Mouse (Mus musculus) hindbrain, embryonic 16.5 days (tissue): ENCODE results near the gene Ddx55. TPM values are rescaled to one million over a fixed set of nuclear protein-coding genes. Genes with fewer than 3 reads are reported as not detected.

Source experiments
- ATAC-seq: fragments of 200-750 bp; cut with Nextera tagmentation; 2 replicates; pipeline ENCODE4 v1.8.0; 2017; ENCODE audit warnings: moderate TSS enrichment, moderate library complexity
- H3K27ac ChIP-seq: fragments of 300-500 bp; sonication (generic); 2 replicates; pipeline ENCODE4 v1.5.1; 2014; ENCODE audit warnings: low read depth, mild to moderate bottlenecking, control low read depth, low read length, moderate library complexity
- H3K27me3 ChIP-seq: fragments of 300-500 bp; sonication (generic); replicated peaks from 2 replicates; pipeline ENCODE4 v1.6.1; 2014; ENCODE audit warnings: low read length; ENCODE audit not compliant: control insufficient read depth, insufficient read depth
- H3K36me3 ChIP-seq: fragments of 300-500 bp; sonication (generic); 2 replicates; pipeline ENCODE4 v1.6.1; 2014; ENCODE audit warnings: mild to moderate bottlenecking, low read length, moderate library complexity, mixed read lengths; ENCODE audit not compliant: control insufficient read depth, insufficient read depth
- H3K4me1 ChIP-seq: fragments of 300-500 bp; sonication (generic); 2 replicates; pipeline ENCODE4 v1.6.1; 2014; ENCODE audit warnings: low read depth, low read length; ENCODE audit not compliant: control insufficient read depth, insufficient read depth
- H3K4me2 ChIP-seq: fragments of 300-500 bp; sonication (generic); 2 replicates; pipeline ENCODE4 v1.6.1; 2014; ENCODE audit warnings: mild to moderate bottlenecking, low read length, control low read depth, moderate library complexity
- H3K4me3 ChIP-seq: fragments of 300-500 bp; sonication (generic); 2 replicates; pipeline ENCODE4 v1.5.1; 2014; ENCODE audit warnings: mild to moderate bottlenecking, low read length, control low read depth, moderate library complexity
- H3K9ac ChIP-seq: fragments of 300-500 bp; sonication (generic); 2 replicates; pipeline ENCODE4 v1.6.1; 2014; ENCODE audit warnings: low read depth, mild to moderate bottlenecking, control low read depth, low read length, moderate library complexity
- H3K9me3 ChIP-seq: fragments of 300-500 bp; sonication (generic); 2 replicates; pipeline ENCODE4 v1.6.1; 2014; ENCODE audit warnings: mild to moderate bottlenecking, low read length, moderate library complexity; ENCODE audit not compliant: control insufficient read depth
- WGBS: fragments of 180-500 bp; shearing (Covaris S2); extraction: QIAGEN DNeasy Blood & Tissue Kit; methylation state at CpG from one replicate; pipeline ENCODE4 v1.1.7; 2014; 5-methylcytosine and 5-hydroxymethylcytosine counted together
- polyA plus RNA-seq: library from polyadenylated mRNA; unstranded; fragments of >200 nt; fragmentation: Nextera tagmentation; extraction: Ambion mirVana; gene quantifications from 2 replicates; pipeline ENCODE4 v1.2.1, GENCODE M21; 2015

The Ddx55 gene
- 25.1 TPM in 2 replicates for polyA plus RNA-seq

DNA sequence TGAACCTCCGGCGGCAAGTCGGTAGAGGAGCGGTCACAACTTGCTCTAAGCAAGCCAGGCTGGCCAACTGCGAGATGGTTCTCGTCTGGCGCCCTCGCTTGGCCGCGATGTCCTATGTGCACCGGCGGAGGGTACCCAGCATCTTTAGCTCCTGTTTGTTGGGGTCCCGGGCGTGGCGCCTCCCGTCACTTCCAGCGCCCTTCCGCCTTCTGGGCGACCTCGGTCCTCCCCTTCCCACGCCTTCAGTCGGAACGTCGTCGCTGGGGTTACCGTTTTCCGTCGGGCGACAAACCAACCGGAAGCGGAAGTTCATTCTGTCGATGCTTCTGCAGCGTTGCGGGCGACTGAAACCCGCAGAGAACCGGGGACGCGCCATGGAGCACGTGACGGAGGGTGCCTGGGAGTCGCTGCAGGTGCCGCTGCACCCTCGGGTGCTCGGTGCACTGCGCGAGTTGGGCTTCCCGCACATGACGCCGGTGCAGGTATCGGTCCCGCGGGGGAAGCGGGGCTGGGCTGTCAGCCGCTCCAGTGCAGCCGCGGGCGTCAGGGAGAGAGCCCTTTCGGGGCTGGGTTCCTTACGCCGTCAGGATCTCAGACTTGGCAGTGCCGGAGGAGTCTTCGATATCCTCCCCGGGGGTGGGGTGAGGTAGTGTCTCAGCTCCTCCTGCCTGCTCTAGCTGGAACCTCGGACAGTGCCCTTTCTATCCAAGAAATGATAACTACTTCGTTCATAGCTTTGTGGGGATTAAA is at the start of gene Ddx55:
TSS of gene Ddx55 (plus strand) at position 307 of the 750 bp plus-strand sequence.
- H3K4me3 ChIP-seq, result peak within 1 kb of the TSS; percentile 97
- H3K36me3 ChIP-seq, result peaks cover 15% of the 10 kb centered on the region
- ATAC-seq, result peak; percentile 92
- peaks cover 13% of the 10 kb centered on the region for H3K4me1 ChIP-seq
- H3K27me3 ChIP-seq, result no peaks in the 10 kb centered on the region
- H3K27ac ChIP-seq, result peak within 1 kb of the TSS; percentile 89
- peak within 1 kb of the TSS; percentile 80 for H3K4me2 ChIP-seq
- peak within 1 kb of the TSS; percentile 93 for H3K9ac ChIP-seq
- WGBS, result under 1% methylated on average over 64 of the region's 66 CpGs
- no peaks in the 10 kb centered on the region for H3K9me3 ChIP-seq

DNA sequence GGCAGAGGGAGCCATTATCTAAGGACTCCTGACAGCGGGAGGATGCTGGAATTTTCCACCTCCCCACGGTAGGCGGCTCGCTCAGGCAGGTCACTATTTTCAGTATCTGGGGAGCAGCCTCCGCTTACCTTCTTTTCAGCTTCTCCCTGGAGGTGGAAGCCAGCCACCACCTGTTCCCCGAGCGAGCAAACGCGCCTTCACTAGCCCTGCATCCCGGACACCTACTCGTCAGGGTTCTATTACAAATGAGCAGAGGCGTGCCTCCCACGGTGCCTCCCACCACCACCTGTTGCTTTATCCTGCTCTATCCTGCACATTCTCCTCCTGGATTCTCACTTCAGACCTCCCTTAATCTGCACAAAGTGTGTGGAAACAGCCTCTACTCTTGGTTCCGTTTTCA is 48.9 kb upstream of the Ddx55 start:
- no peak overlapping the region for H3K9ac ChIP-seq
- 74% methylated on average over 14 of the region's 14 CpGs for WGBS
- no peak for ATAC-seq

DNA sequence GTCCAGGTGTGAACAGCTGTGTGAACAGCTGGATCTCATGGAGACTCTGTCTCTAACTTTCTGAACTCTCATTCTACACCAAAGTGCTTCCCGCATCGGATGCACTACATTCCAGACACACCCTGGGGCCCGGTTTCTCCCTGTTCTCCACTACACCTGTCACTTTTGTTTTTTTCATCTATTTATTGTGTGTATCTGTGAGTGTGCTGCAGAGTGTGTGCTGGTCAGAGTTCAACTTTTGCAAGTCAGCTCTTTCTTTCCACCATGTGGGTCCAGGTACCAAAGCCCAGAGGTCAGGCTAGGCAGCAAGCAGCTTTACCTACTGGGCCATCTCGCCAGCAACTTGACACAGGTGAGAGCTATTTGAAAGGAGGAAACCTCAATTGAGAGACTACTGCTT is 47.4 kb upstream of the Ddx55 start:
- Histone ChIP-seq H3K36me3 (peaks cover 3% of the 10 kb centered on the region; the same call in 1 of the 2 replicates), H3K9ac (no peak overlapping the region), H3K9me3 (no peaks in the 10 kb centered on the region), H3K27ac (no peak overlapping the region), H3K27me3 (no peaks in the 10 kb centered on the region), H3K4me3 (no peak overlapping the region), H3K4me1 (no peaks in the 10 kb centered on the region), H3K4me2 (no peak overlapping the region)
- WGBS, result 92% methylated on average over 4 of the region's 4 CpGs
- no peak for ATAC-seq

More for the DNA sequence above, 48.9 kb upstream of the Ddx55 start:
- Histone ChIP-seq H3K9me3 (no peaks in the 10 kb centered on the region), H3K4me2 (no peak overlapping the region), H3K27me3 (no peaks in the 10 kb centered on the region), H3K4me3 (no peak overlapping the region), H3K27ac (no peak overlapping the region), H3K36me3 (peaks cover 3% of the 10 kb centered on the region), H3K4me1 (no peaks in the 10 kb centered on the region)

DNA sequence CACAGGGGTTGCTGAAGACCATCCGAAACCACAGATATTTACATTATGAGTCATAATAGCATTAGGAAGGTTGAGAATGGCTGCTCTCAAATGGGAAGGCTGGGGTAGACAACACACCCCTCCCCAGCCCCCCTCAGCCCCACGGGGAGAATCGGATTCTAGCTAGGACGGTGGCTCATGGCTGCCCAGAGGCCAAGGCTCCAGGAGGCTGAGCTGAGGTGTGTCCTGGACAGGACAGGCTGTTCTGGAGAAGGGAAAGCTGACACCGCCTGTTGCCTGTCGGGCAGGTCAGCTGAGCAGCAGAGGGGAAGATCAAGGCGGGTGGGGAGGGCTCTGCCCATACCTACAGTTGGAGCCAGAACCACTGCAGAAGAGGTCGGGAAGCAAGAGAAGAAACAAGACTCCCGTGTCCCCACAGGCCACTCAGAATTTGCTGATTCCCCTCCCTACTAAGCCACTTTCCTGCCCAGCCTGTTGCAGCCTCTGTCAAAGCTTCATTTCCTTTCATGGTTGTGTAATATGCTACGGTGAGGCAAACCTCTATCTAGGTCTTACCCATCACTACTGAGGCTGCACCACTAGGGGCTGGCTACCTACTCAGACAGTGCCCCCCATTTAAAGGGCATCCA is 45.8 kb upstream of the Ddx55 start:
- no peak overlapping the region for H3K4me2 ChIP-seq
- ATAC-seq, result no peak
- H3K4me3 ChIP-seq, result no peak overlapping the region
- H3K27ac ChIP-seq, result no peak overlapping the region
- no peaks in the 10 kb centered on the region for H3K4me1 ChIP-seq
- no peaks in the 10 kb centered on the region for H3K27me3 ChIP-seq
- 88% methylated on average over 10 of the region's 10 CpGs for WGBS
- peaks cover 3% of the 10 kb centered on the region; the same call in 1 of the 2 replicates for H3K36me3 ChIP-seq
- no peak overlapping the region for H3K9ac ChIP-seq
- no peaks in the 10 kb centered on the region for H3K9me3 ChIP-seq

DNA sequence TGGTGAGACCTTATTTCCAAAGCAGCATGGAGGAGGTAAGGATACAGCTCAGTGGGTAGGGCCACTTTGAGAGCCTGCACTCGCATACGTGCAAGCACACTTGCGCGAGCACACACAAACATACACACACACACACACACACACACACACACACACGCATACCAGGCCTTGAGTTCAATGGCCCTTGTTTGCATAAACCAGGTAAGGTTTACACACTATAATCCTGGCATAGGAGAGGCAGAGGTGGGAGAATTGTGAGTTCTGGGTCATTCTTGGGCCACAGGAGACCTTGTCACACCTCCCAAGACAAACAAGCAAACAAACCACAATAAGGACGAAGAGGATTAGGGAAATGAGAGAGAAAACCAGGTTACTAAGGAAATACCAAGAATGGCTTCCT is 43.5 kb upstream of the Ddx55 start:
- no peaks in the 10 kb centered on the region for H3K9me3 ChIP-seq
- H3K9ac ChIP-seq, result no peak overlapping the region
- no peak for ATAC-seq
- no peak overlapping the region for H3K4me2 ChIP-seq
- no peak overlapping the region for H3K4me3 ChIP-seq
- no peaks in the 10 kb centered on the region for H3K4me1 ChIP-seq
- 96% methylated on average over 6 of the region's 6 CpGs for WGBS
- H3K27me3 ChIP-seq, result no peaks in the 10 kb centered on the region
- peaks cover 13% of the 10 kb centered on the region for H3K36me3 ChIP-seq
- H3K27ac ChIP-seq, result no peak overlapping the region

DNA sequence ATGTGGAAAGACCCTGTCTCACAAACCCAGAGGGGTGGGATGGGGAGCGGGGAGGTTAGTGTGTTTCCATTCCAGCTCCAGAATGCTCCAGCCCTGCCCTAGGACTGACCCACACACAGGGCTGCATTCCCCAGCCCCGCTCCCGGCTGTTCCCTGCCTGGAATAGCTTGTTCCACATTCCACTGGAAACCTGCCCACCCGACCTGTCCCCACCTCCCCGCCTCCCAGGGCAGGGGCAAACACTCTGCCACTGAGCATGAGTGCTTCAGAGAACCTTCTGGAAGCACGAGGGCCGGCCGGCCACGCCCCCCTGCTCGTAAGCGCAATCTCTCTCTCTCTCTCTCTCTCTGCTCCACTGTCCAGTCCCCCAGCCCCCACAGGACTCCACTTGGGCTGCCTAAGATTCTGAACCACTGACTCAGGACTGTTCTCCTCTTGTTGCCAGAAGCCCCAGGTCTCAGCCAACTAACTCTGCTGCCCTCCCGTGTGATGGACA is 42.9 kb upstream of the Ddx55 start:
- no peak for ATAC-seq
- Histone ChIP-seq H3K9me3 (no peaks in the 10 kb centered on the region), H3K36me3 (peaks cover 17% of the 10 kb centered on the region), H3K4me1 (no peaks in the 10 kb centered on the region), H3K4me3 (no peak overlapping the region), H3K4me2 (no peak overlapping the region), H3K9ac (no peak overlapping the region), H3K27me3 (no peaks in the 10 kb centered on the region), H3K27ac (no peak overlapping the region; the same call in 1 of the 2 replicates)
- WGBS, result 86% methylated on average over 12 of the region's 12 CpGs

DNA sequence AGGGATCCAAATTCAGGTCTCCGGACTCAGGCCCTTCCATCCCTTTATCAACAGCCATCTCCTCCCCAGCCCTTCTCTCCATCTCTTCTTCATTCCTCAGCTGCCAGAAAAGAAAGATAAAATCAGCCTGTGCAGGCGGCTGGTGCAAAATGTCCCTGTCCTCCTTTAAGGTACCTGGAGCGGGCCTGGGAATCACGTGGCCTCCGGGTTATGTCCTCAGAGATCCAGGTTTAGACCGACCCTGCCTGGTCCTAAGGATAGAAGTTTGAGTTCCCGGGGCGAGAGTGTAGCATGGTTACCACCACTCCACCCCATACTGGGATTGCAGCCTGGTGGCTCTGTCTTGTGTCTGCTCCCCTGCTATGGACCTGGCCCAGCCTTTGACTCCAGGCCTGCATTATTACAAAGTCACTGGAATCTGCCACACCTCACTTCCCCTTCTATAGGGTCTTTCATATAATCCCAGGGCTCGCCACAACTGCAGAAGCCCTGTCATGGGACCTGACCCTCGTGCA is 42.1 kb upstream of the Ddx55 start:
- whole genome bisulfite sequencing, result 87% methylated on average over 10 of the region's 10 CpGs

DNA sequence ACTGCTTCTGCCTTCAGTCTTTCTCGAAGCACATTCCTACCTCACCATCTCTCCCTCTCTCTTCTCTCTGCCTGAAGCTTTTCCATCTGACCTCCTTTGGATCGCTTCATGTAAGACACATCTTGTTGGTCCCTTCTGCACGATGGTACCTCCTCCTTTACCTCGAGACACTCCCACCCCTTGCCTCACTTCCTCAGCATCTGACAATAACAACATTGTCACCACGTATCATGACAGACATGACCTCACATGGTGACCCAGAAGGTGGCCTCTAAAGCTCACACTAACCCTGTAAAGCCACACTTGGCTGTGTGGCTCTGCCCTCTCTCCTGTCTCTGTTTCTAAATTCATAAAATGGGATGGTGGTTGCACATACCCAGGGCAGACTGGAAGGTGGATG is 36.9 kb upstream of the Ddx55 start:
- no peak for ATAC-seq
- H3K4me2 ChIP-seq, result no peak overlapping the region
- WGBS, result 79% methylated on average over 5 of the region's 5 CpGs
- peaks cover 20% of the 10 kb centered on the region for H3K36me3 ChIP-seq
- no peak overlapping the region for H3K9ac ChIP-seq
- H3K4me1 ChIP-seq, result no peaks in the 10 kb centered on the region
- no peaks in the 10 kb centered on the region for H3K27me3 ChIP-seq
- H3K9me3 ChIP-seq, result no peaks in the 10 kb centered on the region
- H3K27ac ChIP-seq, result no peak overlapping the region
- H3K4me3 ChIP-seq, result no peak overlapping the region

More for the DNA sequence above, 42.1 kb upstream of the Ddx55 start:
- no peak for ATAC-seq
- H3K4me1 ChIP-seq, result no peaks in the 10 kb centered on the region
- H3K9ac ChIP-seq, result no peak overlapping the region
- peaks cover 17% of the 10 kb centered on the region for H3K36me3 ChIP-seq
- no peaks in the 10 kb centered on the region for H3K27me3 ChIP-seq
- H3K4me3 ChIP-seq, result no peak overlapping the region
- no peak overlapping the region for H3K4me2 ChIP-seq
- H3K9me3 ChIP-seq, result no peaks in the 10 kb centered on the region
- H3K27ac ChIP-seq, result no peak overlapping the region

DNA sequence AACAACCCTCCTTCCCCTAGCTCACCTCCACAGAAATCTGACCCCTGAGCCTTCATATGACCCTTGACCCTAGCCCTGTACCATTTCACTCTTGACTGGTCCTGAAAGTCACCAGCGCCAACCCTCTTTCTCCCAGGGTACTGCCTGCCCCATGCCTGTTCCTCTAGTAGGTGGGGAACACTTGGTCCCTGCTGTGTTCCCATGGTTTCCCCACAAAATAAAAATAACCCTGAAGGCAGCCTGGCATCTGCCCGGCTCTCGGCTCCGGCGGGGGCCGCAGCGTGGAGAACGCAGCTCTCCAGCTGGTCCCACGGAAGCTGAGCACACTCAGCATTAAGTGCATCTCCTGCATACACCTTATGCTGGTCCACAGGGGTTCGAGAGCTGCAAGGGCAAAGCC is 34.0 kb upstream of the Ddx55 start:
- Histone ChIP-seq H3K9me3 (no peaks in the 10 kb centered on the region), H3K4me1 (no peaks in the 10 kb centered on the region), H3K4me2 (no peak overlapping the region), H3K4me3 (no peak overlapping the region), H3K27me3 (no peaks in the 10 kb centered on the region), H3K27ac (no peak overlapping the region), H3K9ac (no peak overlapping the region), H3K36me3 (peaks cover 16% of the 10 kb centered on the region)
- WGBS, result 39% methylated on average over 10 of the region's 10 CpGs
- no peak for ATAC-seq
